Mouse (Mus musculus): ENCODE data around the gene Magea2. TPM values are rescaled to one million over a fixed set of nuclear protein-coding genes. Genes with fewer than 3 reads are reported as not detected.
"Not testable (repeated sequence)": the region's sequence is repeated elsewhere in the genome, so short reads cannot be mapped to it uniquely, and the experiment has no call there.

Magea2 gene
- polyA plus RNA-seq (2015; fragmentation: Nextera tagmentation; extraction: Ambion mirVana) = not detected in 2 replicates

DNA sequence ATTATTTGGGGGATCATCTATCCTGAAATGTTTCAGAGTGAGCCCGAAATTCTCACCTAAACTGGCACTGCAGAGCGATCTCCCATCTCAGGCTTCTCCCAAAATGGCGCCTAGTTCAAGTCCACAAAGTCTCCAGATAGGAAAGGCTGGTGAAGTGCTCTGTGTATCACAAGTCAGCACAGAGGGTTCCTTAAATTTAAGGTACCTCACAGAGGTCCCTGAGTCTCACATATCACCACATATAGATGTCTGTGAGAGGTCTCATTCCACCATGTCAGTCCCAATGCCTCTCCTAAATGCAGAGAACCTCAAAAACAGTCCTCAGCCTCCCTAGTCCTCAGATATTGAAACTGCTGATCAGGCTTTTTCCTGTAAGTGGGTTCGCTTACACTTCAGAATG lies at the start of gene Magea2:
Magea2 (minus strand) TSS at position 101 of the 400 bp plus-strand sequence.
- H3K27me3 ChIP-seq (replicated peaks); H3K9me3 ChIP-seq; H3K4me1 ChIP-seq; H3K4me2 ChIP-seq; H3K4me3 ChIP-seq; H3K27ac ChIP-seq (replicated peaks); H3K36me3 ChIP-seq; ATAC-seq (ENCODE audit: extremely low read depth, insufficient number of reproducible peaks, low FRiP score, low TSS enrichment); H3K9ac ChIP-seq: not testable (repeated sequence)
- WGBS = 83% methylated on average over 4 of the region's 4 CpGs

DNA sequence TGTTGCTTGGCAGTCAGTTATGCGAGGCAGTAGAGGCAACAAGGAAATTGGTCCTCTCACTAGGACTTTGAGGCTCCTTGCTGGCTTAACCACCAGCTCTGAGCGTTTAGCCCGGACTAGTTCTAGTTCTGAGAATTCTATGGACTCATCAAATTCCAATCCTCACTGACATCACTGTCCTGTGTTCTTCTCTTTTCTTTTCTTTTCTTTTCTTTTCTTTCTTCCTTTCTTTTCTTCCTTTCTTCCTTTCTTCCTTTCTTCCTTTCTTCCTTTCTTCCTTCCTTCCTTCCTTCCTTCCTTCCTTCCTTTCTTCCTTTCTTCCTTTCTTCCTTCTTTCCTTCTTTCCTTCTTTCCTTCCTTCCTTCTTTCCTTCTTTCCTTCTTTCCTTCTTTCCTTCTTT lies 34.8 kb upstream of the Magea2 start, which contains the start of gene Cldn34b2:
Cldn34b2 (minus strand) TSS at position 101 of the 400 bp plus-strand sequence.
- H3K4me2 ChIP-seq; H3K27me3 ChIP-seq (replicated peaks); H3K9me3 ChIP-seq; H3K4me1 ChIP-seq; H3K27ac ChIP-seq (replicated peaks); H3K9ac ChIP-seq; ATAC-seq (ENCODE audit: extremely low read depth, insufficient number of reproducible peaks, low FRiP score, low TSS enrichment); H3K36me3 ChIP-seq; H3K4me3 ChIP-seq: not testable (repeated sequence)
- WGBS = 59% methylated on average over 3 of the region's 3 CpGs

DNA sequence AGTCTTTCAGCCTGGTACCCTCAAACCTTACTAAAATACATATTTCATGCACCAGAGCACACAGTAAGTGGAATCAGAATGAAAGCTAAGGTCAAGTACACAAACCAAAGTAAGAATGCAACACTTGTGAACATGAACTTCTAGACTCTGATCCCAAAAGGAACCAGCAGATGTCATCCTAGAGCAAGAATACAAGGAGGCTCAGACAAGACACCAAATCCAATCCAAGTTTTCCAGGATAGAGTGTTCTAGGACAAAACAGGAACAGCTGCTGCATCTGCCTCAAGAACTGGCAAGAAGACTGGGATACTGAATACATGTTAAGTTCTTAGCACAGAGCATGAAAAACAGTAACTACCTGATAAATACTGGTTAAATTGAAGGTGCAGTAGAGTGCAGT lies 4.6 kb upstream of the Magea2 start:
- Histone ChIP-seq H3K4me3 (no peak overlapping the region), H3K27me3 (replicated peaks) (no peaks in the 10 kb centered on the region), H3K4me2 (no peak overlapping the region), H3K4me1 (no peaks in the 10 kb centered on the region), H3K27ac (replicated peaks) (no peak overlapping the region), H3K9ac (no peak overlapping the region), H3K9me3 (no peaks in the 10 kb centered on the region), H3K36me3 (no peaks in the 10 kb centered on the region)
- ATAC-seq (ENCODE audit: extremely low read depth, insufficient number of reproducible peaks, low FRiP score, low TSS enrichment) = no peak

DNA sequence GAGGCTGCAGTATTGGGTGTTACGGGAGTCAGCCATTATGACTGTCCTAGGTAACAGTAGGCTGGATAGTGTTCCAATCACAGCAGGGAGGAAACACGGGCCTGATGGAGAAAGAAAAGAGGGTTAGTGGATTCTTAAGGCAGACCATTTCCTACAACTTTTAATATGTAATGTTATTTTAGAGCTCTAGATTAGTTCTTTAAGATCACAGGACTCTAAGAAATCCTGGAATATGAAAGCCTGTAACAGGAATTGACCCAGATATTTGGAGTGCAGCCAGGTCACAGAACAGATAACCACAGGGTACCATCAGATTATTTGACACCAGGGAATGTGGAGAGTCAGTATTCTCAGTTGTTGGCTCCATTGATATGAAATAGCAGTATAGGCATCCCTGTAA lies 3.8 kb downstream of the Magea2 start, which contains the start of gene Magea1:
Magea1 (minus strand) TSS at position 101 of the 400 bp plus-strand sequence.
- not testable (repeated sequence) for ATAC-seq (ENCODE audit: extremely low read depth, insufficient number of reproducible peaks, low FRiP score, low TSS enrichment); H3K9me3 ChIP-seq; H3K27ac ChIP-seq (replicated peaks); H3K4me3 ChIP-seq; H3K4me2 ChIP-seq; H3K4me1 ChIP-seq; H3K36me3 ChIP-seq; H3K9ac ChIP-seq; H3K27me3 ChIP-seq (replicated peaks)
- 86% methylated on average over 1 of the region's 2 CpGs for WGBS

DNA sequence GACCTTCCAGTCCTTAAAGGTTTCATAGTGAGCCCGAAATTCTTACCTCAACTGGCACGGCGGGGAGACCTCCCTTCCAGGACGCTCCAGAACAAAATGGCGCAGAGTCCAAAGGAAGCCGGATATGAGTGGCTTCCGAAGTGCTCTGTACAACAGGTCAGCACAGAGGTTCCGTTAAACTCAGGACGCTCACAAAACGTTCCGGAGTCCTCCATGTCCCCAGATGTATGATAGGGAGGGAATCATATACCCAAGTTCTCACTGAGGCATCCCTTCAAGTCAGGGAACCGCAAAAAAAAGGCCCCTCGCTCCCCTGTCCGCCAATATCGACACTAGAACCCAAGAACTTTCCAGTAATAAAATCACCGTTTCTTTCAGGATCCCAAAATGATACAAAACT lies 30.4 kb downstream of the Magea2 start, which contains the start of gene Magea5:
Magea5 (minus strand) TSS at position 101 of the 400 bp plus-strand sequence.
- not testable (repeated sequence) for H3K9me3 ChIP-seq; H3K4me2 ChIP-seq; H3K27me3 ChIP-seq (replicated peaks); H3K36me3 ChIP-seq; H3K27ac ChIP-seq (replicated peaks); H3K4me3 ChIP-seq; H3K9ac ChIP-seq; H3K4me1 ChIP-seq; ATAC-seq (ENCODE audit: extremely low read depth, insufficient number of reproducible peaks, low FRiP score, low TSS enrichment)
- WGBS = 80% methylated on average over 14 of the region's 16 CpGs

DNA sequence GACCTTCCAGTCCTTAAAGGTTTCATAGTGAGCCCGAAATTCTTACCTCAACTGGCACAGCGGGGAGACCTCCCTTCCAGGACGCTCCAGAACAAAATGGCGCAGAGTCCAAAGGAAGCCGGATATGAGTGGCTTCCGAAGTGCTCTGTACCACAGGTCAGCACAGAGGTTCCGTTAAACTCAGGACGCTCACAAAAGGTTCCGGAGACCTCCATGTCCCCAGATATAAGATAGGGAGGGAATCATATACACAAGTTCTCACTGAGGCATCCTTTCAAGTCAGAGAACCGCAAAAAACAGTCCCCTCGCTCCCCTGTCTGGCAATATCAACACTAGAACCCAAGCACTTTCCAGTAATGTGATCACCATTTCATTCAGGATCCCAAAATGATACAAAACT lies 97.7 kb downstream of the Magea2 start, which contains the start of gene Magea8:
Magea8 (minus strand) TSS at position 101 of the 400 bp plus-strand sequence.
- not testable (repeated sequence) for H3K36me3 ChIP-seq; H3K4me1 ChIP-seq; H3K4me2 ChIP-seq; H3K9ac ChIP-seq; H3K27ac ChIP-seq (replicated peaks); H3K27me3 ChIP-seq (replicated peaks); ATAC-seq (ENCODE audit: extremely low read depth, insufficient number of reproducible peaks, low FRiP score, low TSS enrichment); H3K4me3 ChIP-seq; H3K9me3 ChIP-seq
- 78% methylated on average over 11 of the region's 11 CpGs for WGBS

Other genes starting within 250 kb of the Magea2 start
- gene Cldn34b1, start 203.4 kb downstream of the Magea2 start, polyA plus RNA-seq (2015; fragmentation: Nextera tagmentation; extraction: Ambion mirVana) = not detected in 2 replicates
- gene Magea6, start 157.7 kb downstream of the Magea2 start, polyA plus RNA-seq (2015; fragmentation: Nextera tagmentation; extraction: Ambion mirVana) = not detected in 2 replicates
- gene Magea3, start 144.2 kb downstream of the Magea2 start, polyA plus RNA-seq (2015; fragmentation: Nextera tagmentation; extraction: Ambion mirVana) = not detected in 2 replicates
- gene Magea8, start 97.8 kb downstream of the Magea2 start, polyA plus RNA-seq (2015; fragmentation: Nextera tagmentation; extraction: Ambion mirVana) = not detected in 2 replicates
- not detected in 2 replicates for gene Magea5, start 30.5 kb downstream of the Magea2 start, polyA plus RNA-seq (2015; fragmentation: Nextera tagmentation; extraction: Ambion mirVana)
- not detected in 2 replicates for gene Magea1, start 3.9 kb downstream of the Magea2 start, polyA plus RNA-seq (2015; fragmentation: Nextera tagmentation; extraction: Ambion mirVana)
- not detected in 2 replicates for gene Cldn34b2, start 34.7 kb upstream of the Magea2 start, polyA plus RNA-seq (2015; fragmentation: Nextera tagmentation; extraction: Ambion mirVana)
- gene Sat1, start 122.8 kb upstream of the Magea2 start, polyA plus RNA-seq (2015; fragmentation: Nextera tagmentation; extraction: Ambion mirVana) = 89.9 and 96.1 TPM in 2 replicates
- gene Acot9, start 168.8 kb upstream of the Magea2 start, polyA plus RNA-seq (2015; fragmentation: Nextera tagmentation; extraction: Ambion mirVana) = 35.0 and 36.8 TPM in 2 replicates
- gene Prdx4, start 247.1 kb upstream of the Magea2 start, polyA plus RNA-seq (2015; fragmentation: Nextera tagmentation; extraction: Ambion mirVana) = 262 and 296 TPM in 2 replicates